Mouse (Mus musculus) layer of hippocampus, postnatal 10 days (tissue): ENCODE measurements at regions not wholly inside any gene's neighbourhood (a gene's known extent, or its start where the extent isn't known, plus 50 kb on each side); places are given as distances from the start of the nearest gene placed in this dataset.

ENCODE experiments used
- DNase-seq, 2 experiments: peaks; one replicate each; pipeline ENCODE4 v3.0.0; 2021; ENCODE audit warnings: low spot score in 2 of 2

GRCm38 (mm10) chr6:70714239-70714638 lies 77.8 kb downstream of the Rpia start:
- DNase-seq, result peak; percentile 68 to 75

- DNase-seq, result no peak
These were observed 78.4 kb downstream of the Rpia start for GRCm38 (mm10) chr6:70713665-70714064.

- no peak for DNase-seq
These were observed 78.9 kb downstream of the Rpia start for GRCm38 (mm10) chr6:70713118-70713517.

GRCm38 (mm10) chr6:70709338-70710055 lies 82.5 kb downstream of the Rpia start:
- peak; percentile 28 to 41 for DNase-seq

DNA sequence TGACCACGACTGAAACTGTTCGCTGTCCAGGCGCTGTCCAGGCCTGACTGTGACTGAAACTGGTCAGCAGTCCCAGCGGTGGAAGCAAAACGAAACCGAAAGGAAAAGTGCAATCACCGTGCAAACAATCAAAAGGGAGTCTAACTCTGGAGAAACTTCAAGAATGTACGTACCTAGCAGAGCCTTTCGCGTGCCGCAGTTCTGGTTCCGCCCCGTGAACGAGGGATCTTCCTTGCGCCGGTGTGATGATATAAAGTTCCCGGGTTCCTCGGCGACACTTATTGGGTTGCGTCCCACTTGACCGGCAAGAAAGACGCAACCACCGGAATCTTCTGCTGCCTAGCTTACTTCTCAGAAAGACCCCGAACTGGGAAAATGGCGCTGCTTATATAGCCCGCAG lies 96.4 kb downstream of the Rpia start:
- no peak for DNase-seq
